Mouse (Mus musculus): ENCODE measurements around the gene Ccdc50. TPM values are rescaled to one million over a fixed set of nuclear protein-coding genes. Genes with fewer than 3 reads are reported as not detected.

Ccdc50 gene
- polyA plus RNA-seq, 1 experiment, result 71.2 TPM

GRCm38 (mm10) chr16:27420982-27421381 lies 32.3 kb downstream of the Ccdc50 start:
- Histone ChIP-seq H3K27ac (ENCODE audit: insufficient read depth, low read length) (no peak overlapping the region), H3K9ac (ENCODE audit: low read depth, poor library complexity, severe bottlenecking) (no peak overlapping the region), H3K4me3 (ENCODE audit: low read depth, low read length) (no peak overlapping the region), H3K4me1 (ENCODE audit: control insufficient read depth, insufficient read depth, low read length) (no peaks in the 10 kb centered on the region), H3K36me3 (ENCODE audit: control insufficient read depth, insufficient read depth, low read length, poor library complexity, severe bottlenecking) (peaks cover 3% of the 10 kb centered on the region), H3K27me3 (ENCODE audit: control insufficient read depth, insufficient read depth, low read length, poor library complexity, severe bottlenecking) (no peaks in the 10 kb centered on the region), H3K9me3 (replicated peaks; ENCODE audit: control insufficient read depth, insufficient read depth, low read length, poor library complexity, severe bottlenecking) (no peaks in the 10 kb centered on the region)
- TF ChIP-seq CTCF (IDR thresholded peaks at IDR 0.05; ENCODE audit: low read depth, low read length) (no peak), POLR2A (IDR thresholded peaks at IDR 0.05; ENCODE audit: insufficient read depth, low read length) (no peak), EP300 (IDR thresholded peaks at IDR 0.05; ENCODE audit: insufficient read depth, low read depth, low read length) (no peak)

DNA sequence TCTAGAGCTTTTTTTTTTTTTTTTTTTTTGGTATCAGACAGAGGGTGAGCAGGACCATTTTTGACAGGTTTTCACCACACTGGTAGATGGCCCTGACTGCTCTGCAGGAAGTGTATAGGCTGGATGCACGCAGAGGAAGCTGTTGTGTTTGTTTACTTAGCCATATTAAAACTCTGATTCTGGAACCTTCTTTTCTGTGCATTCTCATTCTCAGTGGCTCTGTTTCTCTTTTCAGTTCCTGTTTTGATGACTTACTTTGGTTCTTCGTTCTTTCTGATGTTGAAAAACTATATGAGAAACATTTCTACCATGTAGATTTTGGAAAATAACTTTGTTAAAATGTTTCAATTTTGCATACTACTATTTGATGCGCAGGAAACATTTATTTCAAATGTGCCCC lies 46.4 kb downstream of the Ccdc50 start:
- no peaks in the 10 kb centered on the region for H3K27me3 ChIP-seq (ENCODE audit: control insufficient read depth, insufficient read depth, low read length, poor library complexity, severe bottlenecking)
- TF ChIP-seq CTCF (IDR thresholded peaks at IDR 0.05; ENCODE audit: low read depth, low read length) (no peak), EP300 (IDR thresholded peaks at IDR 0.05; ENCODE audit: insufficient read depth, low read depth, low read length) (no peak), POLR2A (IDR thresholded peaks at IDR 0.05; ENCODE audit: insufficient read depth, low read length) (no peak)
- no peaks in the 10 kb centered on the region for H3K9me3 ChIP-seq (replicated peaks; ENCODE audit: control insufficient read depth, insufficient read depth, low read length, poor library complexity, severe bottlenecking)
- no peak overlapping the region for H3K4me3 ChIP-seq (ENCODE audit: low read depth, low read length)
- H3K9ac ChIP-seq (ENCODE audit: low read depth, poor library complexity, severe bottlenecking), result no peak overlapping the region
- H3K36me3 ChIP-seq (ENCODE audit: control insufficient read depth, insufficient read depth, low read length, poor library complexity, severe bottlenecking), result peaks cover 3% of the 10 kb centered on the region; the same call in 1 of the 2 replicates
- H3K27ac ChIP-seq (ENCODE audit: insufficient read depth, low read length), result no peak overlapping the region
- no peaks in the 10 kb centered on the region for H3K4me1 ChIP-seq (ENCODE audit: control insufficient read depth, insufficient read depth, low read length)

DNA sequence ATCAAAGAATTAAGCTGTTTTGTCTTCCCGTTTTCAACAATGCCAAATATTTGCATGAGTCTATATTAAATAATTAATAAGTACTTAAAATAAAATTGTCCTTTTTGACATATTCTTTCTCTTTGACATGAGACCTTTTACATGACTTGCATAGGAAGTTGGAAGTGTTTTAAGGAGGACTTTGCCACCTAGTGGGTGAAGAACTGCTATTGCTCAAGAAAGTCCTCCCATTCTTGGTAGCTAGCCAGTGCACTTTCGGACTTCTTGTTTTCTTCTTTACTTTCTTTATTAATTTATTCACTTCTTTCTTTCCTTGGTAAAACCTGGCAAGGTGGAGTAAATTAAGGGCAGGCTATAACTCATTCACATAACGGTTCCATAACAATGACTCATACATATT lies 55.3 kb downstream of the Ccdc50 start:
- TF ChIP-seq CTCF (IDR thresholded peaks at IDR 0.05; ENCODE audit: low read depth, low read length), result no peak
- no peak for TF ChIP-seq EP300 (IDR thresholded peaks at IDR 0.05; ENCODE audit: insufficient read depth, low read depth, low read length)
- TF ChIP-seq POLR2A (IDR thresholded peaks at IDR 0.05; ENCODE audit: insufficient read depth, low read length), result no peak
- no peaks in the 10 kb centered on the region for H3K4me1 ChIP-seq (ENCODE audit: control insufficient read depth, insufficient read depth, low read length)
- H3K9ac ChIP-seq (ENCODE audit: low read depth, poor library complexity, severe bottlenecking), result no peak overlapping the region
- H3K9me3 ChIP-seq (replicated peaks; ENCODE audit: control insufficient read depth, insufficient read depth, low read length, poor library complexity, severe bottlenecking), result no peaks in the 10 kb centered on the region
- no peaks in the 10 kb centered on the region for H3K27me3 ChIP-seq (ENCODE audit: control insufficient read depth, insufficient read depth, low read length, poor library complexity, severe bottlenecking)
- no peak overlapping the region for H3K4me3 ChIP-seq (ENCODE audit: low read depth, low read length)
- no peak overlapping the region for H3K27ac ChIP-seq (ENCODE audit: insufficient read depth, low read length)
- no peaks in the 10 kb centered on the region; the same call in 1 of the 2 replicates for H3K36me3 ChIP-seq (ENCODE audit: control insufficient read depth, insufficient read depth, low read length, poor library complexity, severe bottlenecking)

GRCm38 (mm10) chr16:27449360-27449759 lies 60.7 kb downstream of the Ccdc50 start:
- Histone ChIP-seq H3K9me3 (replicated peaks; ENCODE audit: control insufficient read depth, insufficient read depth, low read length, poor library complexity, severe bottlenecking) (no peaks in the 10 kb centered on the region), H3K27ac (ENCODE audit: insufficient read depth, low read length) (no peak overlapping the region), H3K9ac (ENCODE audit: low read depth, poor library complexity, severe bottlenecking) (no peak overlapping the region), H3K36me3 (ENCODE audit: control insufficient read depth, insufficient read depth, low read length, poor library complexity, severe bottlenecking) (no peaks in the 10 kb centered on the region), H3K4me1 (ENCODE audit: control insufficient read depth, insufficient read depth, low read length) (no peaks in the 10 kb centered on the region), H3K27me3 (ENCODE audit: control insufficient read depth, insufficient read depth, low read length, poor library complexity, severe bottlenecking) (no peaks in the 10 kb centered on the region), H3K4me3 (ENCODE audit: low read depth, low read length) (no peak overlapping the region)
- TF ChIP-seq EP300 (IDR thresholded peaks at IDR 0.05; ENCODE audit: insufficient read depth, low read depth, low read length) (no peak), CTCF (IDR thresholded peaks at IDR 0.05; ENCODE audit: low read depth, low read length) (no peak), POLR2A (IDR thresholded peaks at IDR 0.05; ENCODE audit: insufficient read depth, low read length) (no peak)

DNA sequence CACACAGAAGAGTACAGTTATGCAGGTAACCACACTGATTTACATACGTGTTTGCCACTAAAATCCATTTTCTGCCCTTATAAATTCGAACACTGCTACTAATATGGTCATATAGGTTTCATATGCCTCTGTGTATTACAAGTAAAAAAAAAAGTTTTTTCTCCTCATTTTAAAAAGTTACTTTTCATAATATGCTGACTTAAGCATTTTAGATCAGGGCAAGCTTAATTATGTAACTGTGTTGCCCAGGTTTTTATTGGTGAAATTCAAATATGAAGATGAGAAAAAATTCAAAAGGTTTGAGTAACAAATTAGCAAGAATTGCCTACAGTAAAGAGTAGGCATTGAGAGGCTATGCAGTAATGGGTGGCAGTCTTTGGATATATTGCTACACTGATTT lies 62.0 kb downstream of the Ccdc50 start:
- Histone ChIP-seq H3K4me3 (ENCODE audit: low read depth, low read length) (no peak overlapping the region), H3K36me3 (ENCODE audit: control insufficient read depth, insufficient read depth, low read length, poor library complexity, severe bottlenecking) (no peaks in the 10 kb centered on the region), H3K4me1 (ENCODE audit: control insufficient read depth, insufficient read depth, low read length) (no peaks in the 10 kb centered on the region), H3K27ac (ENCODE audit: insufficient read depth, low read length) (no peak overlapping the region), H3K9ac (ENCODE audit: low read depth, poor library complexity, severe bottlenecking) (no peak overlapping the region), H3K27me3 (ENCODE audit: control insufficient read depth, insufficient read depth, low read length, poor library complexity, severe bottlenecking) (no peaks in the 10 kb centered on the region), H3K9me3 (replicated peaks; ENCODE audit: control insufficient read depth, insufficient read depth, low read length, poor library complexity, severe bottlenecking) (no peaks in the 10 kb centered on the region)
- TF ChIP-seq EP300 (IDR thresholded peaks at IDR 0.05; ENCODE audit: insufficient read depth, low read depth, low read length), result no peak
- no peak for TF ChIP-seq CTCF (IDR thresholded peaks at IDR 0.05; ENCODE audit: low read depth, low read length)
- TF ChIP-seq POLR2A (IDR thresholded peaks at IDR 0.05; ENCODE audit: insufficient read depth, low read length), result no peak

DNA sequence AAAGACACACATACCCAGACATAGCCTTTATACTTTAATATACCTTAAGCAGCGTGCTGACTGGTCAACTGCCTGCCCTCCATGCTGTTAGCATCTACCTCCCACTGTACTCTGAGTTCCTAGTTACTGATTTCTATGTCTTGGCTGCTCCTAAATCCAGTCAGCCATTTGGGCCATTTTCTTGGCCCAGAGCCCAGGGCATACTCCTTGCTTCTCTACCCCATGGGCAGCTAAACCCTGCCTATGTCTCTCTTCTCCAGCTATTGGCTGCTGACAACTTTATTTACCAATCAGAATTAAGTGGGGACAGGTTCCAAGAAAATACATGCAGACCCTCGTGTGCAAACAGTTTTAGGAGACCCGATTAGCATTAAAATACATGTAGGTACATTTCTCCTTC lies 64.7 kb downstream of the Ccdc50 start:
- H3K27ac ChIP-seq (ENCODE audit: insufficient read depth, low read length), result no peak overlapping the region
- H3K9ac ChIP-seq (ENCODE audit: low read depth, poor library complexity, severe bottlenecking), result no peak overlapping the region
- no peaks in the 10 kb centered on the region for H3K27me3 ChIP-seq (ENCODE audit: control insufficient read depth, insufficient read depth, low read length, poor library complexity, severe bottlenecking)
- no peaks in the 10 kb centered on the region for H3K4me1 ChIP-seq (ENCODE audit: control insufficient read depth, insufficient read depth, low read length)
- TF ChIP-seq CTCF (IDR thresholded peaks at IDR 0.05; ENCODE audit: low read depth, low read length) (no peak), EP300 (IDR thresholded peaks at IDR 0.05; ENCODE audit: insufficient read depth, low read depth, low read length) (no peak), POLR2A (IDR thresholded peaks at IDR 0.05; ENCODE audit: insufficient read depth, low read length) (no peak)
- H3K36me3 ChIP-seq (ENCODE audit: control insufficient read depth, insufficient read depth, low read length, poor library complexity, severe bottlenecking), result no peaks in the 10 kb centered on the region
- H3K9me3 ChIP-seq (replicated peaks; ENCODE audit: control insufficient read depth, insufficient read depth, low read length, poor library complexity, severe bottlenecking), result no peaks in the 10 kb centered on the region
- no peak overlapping the region for H3K4me3 ChIP-seq (ENCODE audit: low read depth, low read length)
